Mouse (Mus musculus) stomach, embryonic 15.5 days (tissue): Measurements from ENCODE around the gene Trim71. TPM values are rescaled to one million over a fixed set of nuclear protein-coding genes. Genes with fewer than 3 reads are reported as not detected.

Source experiments
- ATAC-seq: fragments of 200-750 bp; cut with Nextera tagmentation; 2 replicates; pipeline ENCODE4 v1.8.0; 2017; ENCODE audit warnings: low read depth, moderate number of reproducible peaks, moderate TSS enrichment; ENCODE audit not compliant: insufficient read depth, low FRiP score
- H3K27ac ChIP-seq: fragments of 300-500 bp; sonication (generic); 2 replicates; pipeline ENCODE4 v1.5.1; 2015; ENCODE audit warnings: mild to moderate bottlenecking, inconsistent platforms
- H3K27me3 ChIP-seq: fragments of 300-500 bp; sonication (generic); replicated peaks from 2 replicates; pipeline ENCODE4 v1.6.1; 2015; ENCODE audit warnings: inconsistent platforms
- H3K36me3 ChIP-seq: fragments of 300-500 bp; sonication (generic); 2 replicates; pipeline ENCODE4 v1.6.1; 2015; ENCODE audit warnings: inconsistent platforms
- H3K4me1 ChIP-seq: fragments of 300-500 bp; sonication (generic); 2 replicates; pipeline ENCODE4 v1.6.1; 2015; ENCODE audit warnings: inconsistent platforms
- H3K4me2 ChIP-seq: fragments of 300-500 bp; sonication (generic); 2 replicates; pipeline ENCODE4 v1.6.1; 2015; ENCODE audit warnings: mild to moderate bottlenecking, inconsistent platforms
- H3K4me3 ChIP-seq: fragments of 300-500 bp; sonication (generic); replicated peaks from 2 replicates; pipeline ENCODE4 v1.5.1; 2015; ENCODE audit warnings: inconsistent platforms
- H3K9ac ChIP-seq: fragments of 300-500 bp; sonication (generic); 2 replicates; pipeline ENCODE4 v1.6.1; 2015; ENCODE audit warnings: inconsistent platforms
- H3K9me3 ChIP-seq: fragments of 300-500 bp; sonication (generic); 2 replicates; pipeline ENCODE4 v1.6.1; 2016; ENCODE audit warnings: inconsistent platforms
- WGBS: fragments of 180-500 bp; shearing (Covaris S2); methylation state at CpG from one replicate; pipeline ENCODE4 v1.1.7; 2015; 5-methylcytosine and 5-hydroxymethylcytosine counted together
- polyA plus RNA-seq: library from polyadenylated mRNA; unstranded; fragments of >200 nt; fragmentation: Nextera tagmentation; extraction: Ambion mirVana; gene quantifications from 2 replicates; pipeline ENCODE4 v1.2.1, GENCODE M21; 2015

Trim71 gene
- polyA plus RNA-seq, 1 experiment from 2014 or later, result 2.0 TPM

DNA sequence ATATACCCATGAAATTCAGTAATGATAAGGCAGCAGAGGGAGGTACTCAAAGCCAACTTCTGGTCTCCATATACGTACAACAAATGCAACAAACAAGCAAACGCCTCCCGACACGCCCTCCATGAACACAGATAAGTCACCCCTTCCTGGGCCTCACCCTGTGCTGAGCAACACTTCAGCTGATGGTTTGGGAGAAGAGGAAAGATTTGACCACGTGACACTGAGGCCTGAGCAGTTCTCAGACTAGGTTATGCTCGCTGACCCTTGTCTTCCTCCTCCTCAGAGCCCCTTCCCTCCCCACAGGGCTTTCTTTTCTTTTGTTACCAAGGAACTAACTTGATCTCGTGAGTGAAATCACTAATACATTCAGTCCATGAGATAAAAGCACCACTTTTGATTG is 97.3 kb downstream of the Trim71 start:
- ATAC-seq, result no peak
- no peak overlapping the region for H3K4me2 ChIP-seq
- no peaks in the 10 kb centered on the region for H3K9me3 ChIP-seq
- no peaks in the 10 kb centered on the region for H3K27me3 ChIP-seq
- H3K4me3 ChIP-seq, result no peak overlapping the region
- no peak overlapping the region for H3K9ac ChIP-seq
- no peak overlapping the region for H3K27ac ChIP-seq
- H3K4me1 ChIP-seq, result no peaks in the 10 kb centered on the region
- H3K36me3 ChIP-seq, result peaks cover 12% of the 10 kb centered on the region
- 66% methylated on average over 7 of the region's 7 CpGs for WGBS

DNA sequence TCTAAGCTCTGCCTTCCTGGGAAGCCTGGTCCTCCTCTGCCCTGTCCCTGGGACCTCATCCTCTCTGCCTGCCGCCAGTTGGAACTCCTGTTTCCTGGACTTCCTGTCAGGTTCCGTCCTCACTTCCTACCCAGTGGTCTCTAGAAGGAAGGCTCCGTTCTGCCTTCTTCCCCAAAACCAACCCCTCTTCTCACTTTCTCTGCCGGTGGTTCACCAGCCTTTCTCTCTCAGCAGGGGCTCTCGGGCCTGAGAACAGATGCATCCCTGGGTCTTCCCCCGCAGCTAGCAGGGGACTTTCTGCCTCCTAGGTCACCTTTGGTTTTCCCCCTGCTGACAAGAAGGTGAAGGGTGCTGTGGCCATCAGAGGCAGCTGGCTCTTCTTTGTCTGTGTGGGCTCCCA is 98.7 kb downstream of the Trim71 start:
- no peak overlapping the region for H3K4me3 ChIP-seq
- no peaks in the 10 kb centered on the region for H3K4me1 ChIP-seq
- no peak overlapping the region for H3K4me2 ChIP-seq
- H3K36me3 ChIP-seq, result peaks cover 15% of the 10 kb centered on the region
- 70% methylated on average over 6 of the region's 6 CpGs for WGBS
- no peaks in the 10 kb centered on the region for H3K27me3 ChIP-seq
- ATAC-seq, result no peak
- H3K27ac ChIP-seq, result no peak overlapping the region
- no peaks in the 10 kb centered on the region for H3K9me3 ChIP-seq
- no peak overlapping the region for H3K9ac ChIP-seq

DNA sequence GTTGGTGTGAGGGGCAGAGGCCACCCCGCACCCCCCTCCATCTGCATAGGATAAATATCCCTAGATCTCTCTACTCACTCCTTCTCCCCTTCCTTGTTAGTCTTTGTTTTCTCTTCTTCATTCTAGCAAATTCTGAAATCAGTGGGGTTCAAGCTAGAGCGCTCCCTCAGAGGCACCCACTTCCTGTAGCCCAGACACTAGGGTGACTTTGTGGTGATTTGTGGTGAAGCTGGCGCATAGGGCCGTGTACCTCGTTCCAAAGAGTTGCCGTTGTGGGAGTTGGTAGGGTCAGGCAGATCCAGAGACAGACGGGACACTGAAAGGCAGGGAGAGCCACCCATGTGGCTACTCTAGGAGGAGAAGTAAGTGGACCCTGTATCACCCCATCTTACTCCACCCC is 101.6 kb downstream of the Trim71 start:
- Histone ChIP-seq H3K36me3 (peaks cover 21% of the 10 kb centered on the region; the same call in 1 of the 2 replicates), H3K27me3 (no peaks in the 10 kb centered on the region), H3K4me2 (no peak overlapping the region), H3K9me3 (no peaks in the 10 kb centered on the region), H3K4me1 (no peaks in the 10 kb centered on the region), H3K27ac (no peak overlapping the region), H3K4me3 (no peak overlapping the region), H3K9ac (no peak overlapping the region)
- no peak for ATAC-seq
- whole genome bisulfite sequencing, result 86% methylated on average over 7 of the region's 7 CpGs

DNA sequence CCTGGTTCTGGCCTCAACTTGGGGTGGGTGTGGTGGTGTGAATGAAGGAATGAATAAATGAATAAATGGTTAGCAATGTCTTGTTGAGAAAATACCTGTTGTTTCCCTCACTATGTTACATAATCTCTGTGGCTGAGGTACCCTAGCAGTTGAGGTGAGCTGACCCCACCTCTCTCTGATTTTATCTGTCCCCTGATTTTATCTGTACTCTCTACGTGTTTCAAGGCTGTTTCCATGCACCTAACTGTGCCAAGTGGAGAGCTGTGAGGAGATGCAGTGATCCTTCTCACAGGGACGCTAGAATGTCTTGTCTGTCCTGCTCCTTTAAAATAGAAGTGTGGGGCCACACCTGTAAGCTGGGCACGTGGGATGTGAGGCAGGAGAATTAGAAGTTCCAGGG is 105.7 kb downstream of the Trim71 start:
- WGBS, result 75% methylated on average over 3 of the region's 3 CpGs

More for the DNA sequence above, 105.7 kb downstream of the Trim71 start:
- Histone ChIP-seq H3K4me1 (no peaks in the 10 kb centered on the region), H3K4me3 (no peak overlapping the region), H3K27ac (no peak overlapping the region), H3K9ac (no peak overlapping the region), H3K27me3 (no peaks in the 10 kb centered on the region), H3K36me3 (peaks cover 23% of the 10 kb centered on the region), H3K9me3 (no peaks in the 10 kb centered on the region), H3K4me2 (no peak overlapping the region)
- ATAC-seq, result no peak

Other genes with a start within 250 kb of the Trim71 start
- gene Bcl2a1c, start 234.2 kb downstream of the Trim71 start, polyA plus RNA-seq, result not detected in 2 replicates
- 124 and 147 TPM in 2 replicates for gene Crtap, start 173.7 kb downstream of the Trim71 start, polyA plus RNA-seq
- 59.8 and 71.4 TPM in 2 replicates for gene Glb1, start 163.3 kb downstream of the Trim71 start, polyA plus RNA-seq
- 9.9 and 11.1 TPM in 2 replicates for gene Tmppe, start 163.3 kb downstream of the Trim71 start, polyA plus RNA-seq
- gene Ccr4, start 59.5 kb downstream of the Trim71 start, polyA plus RNA-seq, result 0.04 TPM in 1 of 2 replicates, not detected in the other
- 0.19 and 0.64 TPM in 2 replicates for gene C130032M10Rik, start 48.7 kb downstream of the Trim71 start, polyA plus RNA-seq
- 51.2 and 60.1 TPM in 2 replicates for gene Cnot10, start 75.8 kb upstream of the Trim71 start, polyA plus RNA-seq
- 57.6 and 58.3 TPM in 2 replicates for gene Dync1li1, start 124.4 kb upstream of the Trim71 start, polyA plus RNA-seq
- 58.7 and 60.9 TPM in 2 replicates for gene Cmtm6, start 166.7 kb upstream of the Trim71 start, polyA plus RNA-seq
- gene Cmtm7, start 217.5 kb upstream of the Trim71 start, polyA plus RNA-seq, result 103 and 105 TPM in 2 replicates